Mouse (Mus musculus): ENCODE data around the gene Zfp398. TPM values are rescaled to one million over a fixed set of nuclear protein-coding genes. Genes with fewer than 3 reads are reported as not detected.

Zfp398 gene
- total RNA-seq, 2 experiments from 2014 or later: 6.7 to 7.0 TPM

Small RNA genes lying within 50 kb of the gene (microRNA-seq; reads per million reads assigned to microRNA genes)
- 0 reads per million in 2 experiments for gene Mir704

Other genes with a start within 250 kb of the Zfp398 start
- gene Ezh2, start 240.3 kb upstream of the Zfp398 start, total RNA-seq (2021): 10 to 100 TPM; 16.3 to 28.0 TPM
- 10 to 100 TPM; 36.5 to 45.0 TPM for gene Pdia4, start 22.2 kb upstream of the Zfp398 start, total RNA-seq (2021)
- gene Zfp786, start 4.8 kb upstream of the Zfp398 start, total RNA-seq (2021): under 1 TPM; 0.46 to 0.53 TPM
- 1 to 10 TPM; 8.5 to 9.1 TPM for gene Zfp282, start 41.5 kb downstream of the Zfp398 start, total RNA-seq (2021)
- 10 to 100 TPM; 11.7 to 13.0 TPM for gene Zfp212, start 84.8 kb downstream of the Zfp398 start, total RNA-seq (2021)
- gene Zfp956, start 117.7 kb downstream of the Zfp398 start, total RNA-seq (2021): 1 to 10 TPM; 1.3 to 1.9 TPM
- 10 to 100 TPM; 15.5 to 17.0 TPM for gene Zfp777, start 213.2 kb downstream of the Zfp398 start, total RNA-seq (2021)